Mouse (Mus musculus): ENCODE results near the gene Dgke.

DNA sequence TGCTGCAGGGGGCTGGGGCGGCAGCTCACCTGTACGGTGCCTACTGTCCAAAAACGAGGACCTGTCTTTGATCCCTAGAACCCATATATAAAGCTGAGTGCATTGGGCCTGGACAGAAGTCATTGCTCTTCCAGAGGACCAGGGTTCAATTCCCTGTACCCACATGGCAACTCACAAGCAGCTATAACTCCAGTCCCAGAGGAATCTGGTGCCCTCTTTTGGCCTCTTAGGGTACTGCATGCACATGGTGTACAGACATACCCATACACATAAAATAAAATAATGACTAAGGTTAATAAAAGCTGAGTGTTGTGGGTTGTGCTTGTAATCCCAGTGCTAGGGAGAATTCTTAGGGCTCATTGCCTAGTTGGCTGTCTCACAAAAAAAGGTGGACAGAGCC, 1.4 kb downstream of the Dgke start:
- TF ChIP-seq CTCF (IDR thresholded peaks at IDR 0.05; ENCODE audit: extremely low read depth, insufficient read depth, insufficient read length, insufficient replicate concordance) (no peak), POLR2A (IDR thresholded peaks at IDR 0.05; ENCODE audit: low read depth, low read length) (no peak)

All from spleen, adult 2 months (tissue).